Mouse (Mus musculus): ENCODE data around the gene Orai3. TPM values are rescaled to one million over a fixed set of nuclear protein-coding genes. Genes with fewer than 3 reads are reported as not detected.

The Orai3 gene
- polyA plus RNA-seq, 1 experiment from 2014 or later, result 27.2 TPM

DNA sequence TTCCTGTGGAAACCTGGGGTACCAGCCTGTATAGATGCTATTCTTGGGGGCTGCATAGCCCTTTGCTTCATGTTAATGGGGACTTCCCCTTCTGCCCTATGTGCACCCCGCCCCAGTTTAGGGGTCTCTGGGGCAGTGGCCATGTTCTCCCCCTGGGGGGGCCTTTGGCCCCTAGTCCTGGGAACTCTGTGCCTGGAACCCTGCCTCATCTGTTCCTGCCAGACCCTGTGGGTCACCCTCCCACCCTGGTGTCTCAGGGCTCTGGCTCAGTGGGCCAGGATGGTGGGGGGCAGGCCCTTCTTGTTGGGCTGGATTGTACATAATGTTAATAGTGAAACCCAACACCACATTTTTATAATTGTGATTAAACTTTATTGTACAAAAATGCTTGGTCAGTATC lies 30.1 kb downstream of the Orai3 start:
- no peak overlapping the region for H3K9ac ChIP-seq (ENCODE audit: low read depth, low read length)
- no peak for TF ChIP-seq CTCF (IDR thresholded peaks at IDR 0.05; ENCODE audit: low read depth)
- H3K27ac ChIP-seq, result no peak overlapping the region
- no peak overlapping the region for H3K4me3 ChIP-seq (replicated peaks; ENCODE audit: low read depth, low read length)
- 100% methylated on average over 1 of the region's 1 CpGs for WGBS
- DNase-seq (ENCODE audit: low spot score), result no peak
- 0 out of 2 replicates have a peak, but pooled peaks cover 5% of the 10 kb centered on the region for H3K4me1 ChIP-seq (replicated peaks; ENCODE audit: insufficient read depth, low read length)
- no peak overlapping the region for H3K4me2 ChIP-seq (ENCODE audit: low read length)
- ATAC-seq (replicated peaks; ENCODE audit: low FRiP score, low read depth), result no peak
- H3K27me3 ChIP-seq (ENCODE audit: insufficient read depth, low read length), result no peaks in the 10 kb centered on the region
- H3K36me3 ChIP-seq (ENCODE audit: insufficient read depth, low read length), result peaks cover 48% of the 10 kb centered on the region
- H3K9me3 ChIP-seq (replicated peaks; ENCODE audit: low read length), result no peaks in the 10 kb centered on the region

GRCm38 (mm10) chr7:127800435-127801009 lies 30.9 kb downstream of the Orai3 start, which contains the start of gene Hsd3b7:
TSS of gene Hsd3b7 (plus strand) at chr7:127800604.
- H3K27me3 ChIP-seq (ENCODE audit: insufficient read depth, low read length), result no peaks in the 10 kb centered on the region
- H3K36me3 ChIP-seq (ENCODE audit: insufficient read depth, low read length), result peaks cover 41% of the 10 kb centered on the region
- TF ChIP-seq CTCF (IDR thresholded peaks at IDR 0.05; ENCODE audit: low read depth), result peak; percentile 100
- H3K9me3 ChIP-seq (replicated peaks; ENCODE audit: low read length), result no peaks in the 10 kb centered on the region
- H3K4me2 ChIP-seq (ENCODE audit: low read length), result peak within 1 kb of the TSS; percentile 46
- peak within 1 kb of the TSS; percentile 35 for H3K9ac ChIP-seq (ENCODE audit: low read depth, low read length)
- H3K4me1 ChIP-seq (replicated peaks; ENCODE audit: insufficient read depth, low read length), result 0 out of 2 replicates have a peak, but pooled peaks cover 5% of the 10 kb centered on the region
- H3K27ac ChIP-seq, result peak within 1 kb of the TSS; percentile 32; the same call in 1 of the 2 replicates
- no peak within 1 kb of the TSS; the same call in 1 of the 2 replicates for H3K4me3 ChIP-seq (replicated peaks; ENCODE audit: low read depth, low read length)
- ATAC-seq (replicated peaks; ENCODE audit: low FRiP score, low read depth) (peak; percentile 91), DNase-seq (ENCODE audit: low spot score) (peak; percentile 97)
- 15% methylated on average over 6 of the region's 6 CpGs for WGBS

GRCm38 (mm10) chr7:127801010-127801621 lies 31.5 kb downstream of the Orai3 start:
- peak overlapping the region; percentile 31; the same call in 1 of the 2 replicates for H3K27ac ChIP-seq
- no peaks in the 10 kb centered on the region for H3K27me3 ChIP-seq (ENCODE audit: insufficient read depth, low read length)

DNA sequence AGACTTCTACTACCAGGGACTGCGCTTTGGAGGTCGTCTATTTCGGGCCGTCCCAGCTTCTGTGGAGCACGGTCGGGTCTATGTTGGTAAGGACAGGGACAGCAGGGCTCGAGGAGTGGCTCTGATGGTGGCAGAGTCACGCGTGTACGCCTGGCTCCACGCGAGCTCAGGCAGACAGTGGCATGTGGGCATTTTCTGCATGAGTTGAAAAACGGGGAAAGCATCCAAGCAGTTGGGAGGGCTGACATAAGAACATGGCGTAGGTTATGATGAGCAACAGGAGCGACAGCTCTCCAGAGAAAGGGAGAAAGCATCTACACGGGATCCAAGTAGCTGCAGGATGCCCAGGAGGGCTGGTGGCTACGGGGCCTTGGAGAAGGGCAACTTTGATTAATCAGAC lies 32.7 kb downstream of the Orai3 start:
- DNase-seq (ENCODE audit: low spot score) (no peak), ATAC-seq (replicated peaks; ENCODE audit: low FRiP score, low read depth) (no peak)
- no peaks in the 10 kb centered on the region for H3K27me3 ChIP-seq (ENCODE audit: insufficient read depth, low read length)
- no peaks in the 10 kb centered on the region for H3K9me3 ChIP-seq (replicated peaks; ENCODE audit: low read length)
- no peak overlapping the region for H3K4me3 ChIP-seq (replicated peaks; ENCODE audit: low read depth, low read length)
- H3K9ac ChIP-seq (ENCODE audit: low read depth, low read length), result no peak overlapping the region
- TF ChIP-seq CTCF (IDR thresholded peaks at IDR 0.05; ENCODE audit: low read depth), result no peak
- no peak overlapping the region for H3K4me2 ChIP-seq (ENCODE audit: low read length)
- peaks cover 28% of the 10 kb centered on the region for H3K36me3 ChIP-seq (ENCODE audit: insufficient read depth, low read length)
- 0 out of 2 replicates have a peak, but pooled peaks cover 5% of the 10 kb centered on the region for H3K4me1 ChIP-seq (replicated peaks; ENCODE audit: insufficient read depth, low read length)
- H3K27ac ChIP-seq, result no peak overlapping the region
- 93% methylated on average over 17 of the region's 17 CpGs for whole genome bisulfite sequencing

More at GRCm38 (mm10) chr7:127801010-127801621, 31.5 kb downstream of the Orai3 start:
- 87% methylated on average over 8 of the region's 8 CpGs for WGBS
- TF ChIP-seq CTCF (IDR thresholded peaks at IDR 0.05; ENCODE audit: low read depth), result peak; percentile 13; the same call in 1 of the 2 replicates
- H3K4me3 ChIP-seq (replicated peaks; ENCODE audit: low read depth, low read length), result no peak overlapping the region; the same call in 1 of the 2 replicates
- 0 out of 2 replicates have a peak, but pooled peaks cover 5% of the 10 kb centered on the region for H3K4me1 ChIP-seq (replicated peaks; ENCODE audit: insufficient read depth, low read length)
- ATAC-seq (replicated peaks; ENCODE audit: low FRiP score, low read depth) (0 out of 2 replicates have a peak, but pooled peaks have one; percentile 9), DNase-seq (ENCODE audit: low spot score) (no peak)
- H3K36me3 ChIP-seq (ENCODE audit: insufficient read depth, low read length), result peaks cover 35% of the 10 kb centered on the region
- peak overlapping the region; percentile 46 for H3K4me2 ChIP-seq (ENCODE audit: low read length)
- no peaks in the 10 kb centered on the region for H3K9me3 ChIP-seq (replicated peaks; ENCODE audit: low read length)
- peak overlapping the region; percentile 35 for H3K9ac ChIP-seq (ENCODE audit: low read depth, low read length)

GRCm38 (mm10) chr7:127808821-127809220 lies 39.2 kb downstream of the Orai3 start:
- ATAC-seq (replicated peaks; ENCODE audit: low FRiP score, low read depth) (no peak), DNase-seq (ENCODE audit: low spot score) (no peak)
- Histone ChIP-seq H3K4me2 (ENCODE audit: low read length) (no peak overlapping the region), H3K36me3 (ENCODE audit: insufficient read depth, low read length) (0 out of 2 replicates have a peak, but pooled peaks cover 7% of the 10 kb centered on the region), H3K4me1 (replicated peaks; ENCODE audit: insufficient read depth, low read length) (no peaks in the 10 kb centered on the region), H3K4me3 (replicated peaks; ENCODE audit: low read depth, low read length) (no peak overlapping the region), H3K27me3 (ENCODE audit: insufficient read depth, low read length) (no peaks in the 10 kb centered on the region), H3K9ac (ENCODE audit: low read depth, low read length) (no peak overlapping the region), H3K9me3 (replicated peaks; ENCODE audit: low read length) (no peaks in the 10 kb centered on the region), H3K27ac (no peak overlapping the region)
- no peak for TF ChIP-seq CTCF (IDR thresholded peaks at IDR 0.05; ENCODE audit: low read depth)
- WGBS, result 59% methylated on average over 5 of the region's 5 CpGs

GRCm38 (mm10) chr7:127809846-127810245 lies 40.2 kb downstream of the Orai3 start:
- H3K27ac ChIP-seq, result no peak overlapping the region
- H3K36me3 ChIP-seq (ENCODE audit: insufficient read depth, low read length), result 0 out of 2 replicates have a peak, but pooled peaks cover 7% of the 10 kb centered on the region
- no peak for TF ChIP-seq CTCF (IDR thresholded peaks at IDR 0.05; ENCODE audit: low read depth)
- H3K9me3 ChIP-seq (replicated peaks; ENCODE audit: low read length), result no peaks in the 10 kb centered on the region
- no peak overlapping the region for H3K4me2 ChIP-seq (ENCODE audit: low read length)
- ATAC-seq (replicated peaks; ENCODE audit: low FRiP score, low read depth) (no peak), DNase-seq (ENCODE audit: low spot score) (no peak)
- H3K27me3 ChIP-seq (ENCODE audit: insufficient read depth, low read length), result no peaks in the 10 kb centered on the region
- 94% methylated on average over 1 of the region's 1 CpGs for WGBS
- H3K4me3 ChIP-seq (replicated peaks; ENCODE audit: low read depth, low read length), result no peak overlapping the region
- H3K4me1 ChIP-seq (replicated peaks; ENCODE audit: insufficient read depth, low read length), result no peaks in the 10 kb centered on the region
- no peak overlapping the region for H3K9ac ChIP-seq (ENCODE audit: low read depth, low read length)

All from kidney, postnatal 0 days (tissue).